Mouse (Mus musculus) liver, adult 2 months (tissue): ENCODE measurements around the gene Gm28230.

Experiments
- CTCF ChIP-seq: fragments of 200-500 bp; IDR thresholded peaks from 2 replicates; pipeline ENCODE4 v1.5.1; 2011; ENCODE audit warnings: low read depth, low read length, control low read depth
- POLR2A ChIP-seq: fragments of 200-500 bp; IDR thresholded peaks from 2 replicates; pipeline ENCODE4 v1.6.1; 2011; ENCODE audit warnings: low read length, control low read depth; ENCODE audit not compliant: insufficient read depth; ENCODE audit errors: extremely low read depth

- TF ChIP-seq CTCF (no peak), POLR2A (no peak)
Measured at GRCm38 (mm10) chr2:74761941-74762340, 35.4 kb downstream of the Gm28230 start.
